Mouse (Mus musculus) WW6 (cell line): ENCODE data around the gene Gna14.

Experiments used
- DNase-seq: peaks from one replicate; pipeline ENCODE4 v3.0.0-alpha.2; 2013; ENCODE audit warnings: low read depth, low spot score

Gene Gna14

GRCm38 (mm10) chr19:16435531-16436231 lies at the start of gene Gna14:
Gene Gna14, plus strand, starts transcription at chr19:16435762.
- peak; percentile 64 for DNase-seq

- no peak for DNase-seq
Observed at GRCm38 (mm10) chr19:16386514-16386913, 49.0 kb upstream of the Gna14 start.

GRCm38 (mm10) chr19:16390192-16390795 lies 45.3 kb upstream of the Gna14 start:
- no peak for DNase-seq

- DNase-seq, result no peak
Observed at GRCm38 (mm10) chr19:16394381-16394780, 41.2 kb upstream of the Gna14 start.

- DNase-seq, result no peak
Observed at GRCm38 (mm10) chr19:16403101-16403500, 32.5 kb upstream of the Gna14 start.

- no peak for DNase-seq
Observed at GRCm38 (mm10) chr19:16407727-16408126, 27.8 kb upstream of the Gna14 start.

GRCm38 (mm10) chr19:16411302-16411701 lies 24.3 kb upstream of the Gna14 start:
- no peak for DNase-seq

GRCm38 (mm10) chr19:16418086-16418663 lies 17.4 kb upstream of the Gna14 start:
- no peak for DNase-seq

GRCm38 (mm10) chr19:16425596-16425995 lies 10.0 kb upstream of the Gna14 start:
- no peak for DNase-seq

- no peak for DNase-seq
Observed at GRCm38 (mm10) chr19:16431368-16431767, 4.2 kb upstream of the Gna14 start.

GRCm38 (mm10) chr19:16434879-16435278 lies 683 bp upstream of the Gna14 start:
- DNase-seq, result no peak

- DNase-seq, result no peak
Observed at GRCm38 (mm10) chr19:16436335-16437169, 990 bp downstream of the Gna14 start.

- DNase-seq, result no peak
Observed at GRCm38 (mm10) chr19:16437170-16437483, 1.6 kb downstream of the Gna14 start.

GRCm38 (mm10) chr19:16437906-16438305 lies 2.3 kb downstream of the Gna14 start:
- DNase-seq, result no peak

GRCm38 (mm10) chr19:16439278-16439677 lies 3.7 kb downstream of the Gna14 start:
- no peak for DNase-seq

- no peak for DNase-seq
Observed at GRCm38 (mm10) chr19:16439834-16440233, 4.3 kb downstream of the Gna14 start.

- no peak for DNase-seq
Observed at GRCm38 (mm10) chr19:16441329-16441728, 5.8 kb downstream of the Gna14 start.

GRCm38 (mm10) chr19:16443335-16443734 lies 7.8 kb downstream of the Gna14 start:
- no peak for DNase-seq

- no peak for DNase-seq
Observed at GRCm38 (mm10) chr19:16446612-16447011, 11.1 kb downstream of the Gna14 start.

GRCm38 (mm10) chr19:16447832-16448621 lies 12.5 kb downstream of the Gna14 start:
- no peak for DNase-seq

GRCm38 (mm10) chr19:16448796-16449195 lies 13.2 kb downstream of the Gna14 start:
- DNase-seq, result no peak
